Mouse (Mus musculus) thymus, postnatal 0 days (tissue): ENCODE data around the gene Ptprn2. TPM values are rescaled to one million over a fixed set of nuclear protein-coding genes. Genes with fewer than 3 reads are reported as not detected.

Source experiments
- DNase-seq: peaks from one replicate; pipeline ENCODE4 v3.0.0-alpha.2; 2015; ENCODE audit warnings: low spot score
- polyA plus RNA-seq: library from polyadenylated mRNA; unstranded; fragments of >200 nt; fragmentation: Nextera tagmentation; extraction: Ambion mirVana; gene quantifications from 2 replicates; pipeline ENCODE4 v1.2.1, GENCODE M21; 2015

Gene Ptprn2
- polyA plus RNA-seq, 1 experiment from 2014 or later: 0.14 TPM

GRCm38 (mm10) chr12:117255325-117255724 is 769.8 kb downstream of the Ptprn2 start:
- no peak for DNase-seq

- DNase-seq: no peak
Measured at GRCm38 (mm10) chr12:117255776-117256342, 770.3 kb downstream of the Ptprn2 start.

GRCm38 (mm10) chr12:117256849-117257204 is 771.3 kb downstream of the Ptprn2 start:
- no peak for DNase-seq

- DNase-seq: no peak
Measured at GRCm38 (mm10) chr12:117257205-117257920, 771.8 kb downstream of the Ptprn2 start.

- DNase-seq: no peak
Measured at GRCm38 (mm10) chr12:117257921-117258497, 772.5 kb downstream of the Ptprn2 start.

- no peak for DNase-seq
Measured at GRCm38 (mm10) chr12:117260391-117261164, 775.1 kb downstream of the Ptprn2 start.

GRCm38 (mm10) chr12:117261165-117261440 is 775.6 kb downstream of the Ptprn2 start:
- DNase-seq: no peak

- DNase-seq: no peak
Measured at GRCm38 (mm10) chr12:117262003-117262402, 776.5 kb downstream of the Ptprn2 start.

GRCm38 (mm10) chr12:117263081-117263480 is 777.6 kb downstream of the Ptprn2 start:
- DNase-seq: no peak

- DNase-seq: no peak
Measured at GRCm38 (mm10) chr12:117265211-117265610, 779.7 kb downstream of the Ptprn2 start.

GRCm38 (mm10) chr12:117268543-117269172 is 783.1 kb downstream of the Ptprn2 start:
- DNase-seq: no peak

GRCm38 (mm10) chr12:117269310-117269709 is 783.8 kb downstream of the Ptprn2 start:
- no peak for DNase-seq

GRCm38 (mm10) chr12:117270199-117270598 is 784.7 kb downstream of the Ptprn2 start:
- no peak for DNase-seq

- DNase-seq: no peak
Measured at GRCm38 (mm10) chr12:117273166-117273565, 787.6 kb downstream of the Ptprn2 start.

GRCm38 (mm10) chr12:117274576-117274975 is 789.1 kb downstream of the Ptprn2 start:
- DNase-seq: no peak

GRCm38 (mm10) chr12:117280790-117281189 is 795.3 kb downstream of the Ptprn2 start:
- DNase-seq: no peak

GRCm38 (mm10) chr12:117282659-117283058 is 797.1 kb downstream of the Ptprn2 start:
- no peak for DNase-seq

GRCm38 (mm10) chr12:117287456-117287855 is 801.9 kb downstream of the Ptprn2 start:
- no peak for DNase-seq

- DNase-seq: no peak
Measured at GRCm38 (mm10) chr12:117291943-117292342, 806.4 kb downstream of the Ptprn2 start.

- DNase-seq: no peak
Measured at GRCm38 (mm10) chr12:117296792-117297191, 811.3 kb downstream of the Ptprn2 start.

GRCm38 (mm10) chr12:117299084-117299483 is 813.6 kb downstream of the Ptprn2 start:
- DNase-seq: no peak
